Mouse (Mus musculus) heart, adult 9 months (tissue): ENCODE data around the gene Glyctk.
A peak's percentile ranks its signal among the peaks of the same experiment; 100 is the strongest.

Experiments
- DNase-seq, 2 experiments: peaks; one replicate each; pipeline ENCODE4 v3.0.0; 2022; ENCODE audit warnings: low spot score in 2 of 2

Glyctk gene

GRCm38 (mm10) chr9:106147851-106148431 lies 10.0 kb downstream of the Glyctk start:
- DNase-seq: no peak

- no peak for DNase-seq
These were observed 10.7 kb downstream of the Glyctk start for GRCm38 (mm10) chr9:106147281-106147680.

DNA sequence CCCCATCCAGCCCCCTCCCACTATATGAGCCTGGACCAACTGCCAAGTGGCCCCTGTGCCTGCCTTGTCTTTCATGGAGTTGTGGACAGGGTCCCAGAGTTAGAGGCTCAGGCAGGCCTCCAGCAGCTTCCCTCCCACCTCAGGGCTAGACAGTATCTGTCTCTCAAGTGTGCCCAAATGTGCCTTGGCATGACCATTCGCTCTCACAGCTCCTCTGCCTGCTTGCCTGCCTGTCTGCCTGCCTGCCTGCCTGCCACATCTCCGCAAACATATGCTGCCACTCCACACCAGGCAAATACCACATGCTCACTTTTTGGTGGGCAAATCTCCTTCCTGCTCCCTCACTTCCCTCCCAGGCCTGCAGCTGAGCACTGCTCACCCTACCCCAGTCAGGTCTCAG lies 12.4 kb downstream of the Glyctk start:
- no peak for DNase-seq

DNA sequence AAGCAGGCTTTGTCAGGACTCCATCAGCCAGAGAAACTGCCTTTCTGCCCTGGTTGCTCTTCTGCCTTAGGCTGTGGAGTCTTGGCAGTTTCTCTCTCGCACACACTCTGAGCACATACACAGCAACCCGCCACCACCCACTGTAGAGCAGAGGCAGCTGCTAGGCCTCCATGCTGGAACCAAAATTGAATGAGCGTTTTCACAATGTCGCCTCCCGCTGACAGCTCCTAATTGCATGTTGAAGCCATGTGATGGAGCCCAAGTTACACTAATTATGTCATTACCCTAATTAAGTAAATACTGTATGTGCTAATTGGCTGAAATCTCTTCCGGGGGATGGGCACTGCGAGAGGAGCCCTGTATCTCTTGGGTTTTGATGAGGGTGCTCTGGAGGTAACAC lies 13.8 kb downstream of the Glyctk start:
- no peak for DNase-seq

GRCm38 (mm10) chr9:106141955-106142354 lies 16.0 kb downstream of the Glyctk start:
- DNase-seq: no peak

DNA sequence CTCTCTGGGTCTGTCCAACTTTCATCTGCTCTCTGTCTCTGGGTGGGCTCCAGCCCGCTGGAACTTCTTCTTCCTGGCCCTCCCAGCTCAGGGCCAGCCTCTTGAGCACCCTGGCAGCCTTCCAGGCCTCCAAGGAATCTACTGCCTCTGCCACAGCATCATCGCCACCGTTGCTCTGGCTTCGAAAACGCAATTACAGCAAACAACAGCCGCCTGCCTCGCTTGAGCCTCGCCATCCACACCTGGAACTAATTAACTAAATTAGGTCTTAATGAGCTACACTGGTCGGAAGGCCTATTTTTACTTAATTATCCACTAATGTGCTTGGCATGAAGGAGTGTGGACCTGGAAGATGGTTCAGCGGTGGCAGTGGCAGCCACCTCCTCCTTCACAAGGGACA lies 18.2 kb downstream of the Glyctk start:
- no peak for DNase-seq

- no peak for DNase-seq
These were observed 20.2 kb downstream of the Glyctk start for GRCm38 (mm10) chr9:106137671-106138216.

- no peak for DNase-seq
These were observed 27.7 kb downstream of the Glyctk start for GRCm38 (mm10) chr9:106130250-106130649.

GRCm38 (mm10) chr9:106129072-106129471 lies 28.9 kb downstream of the Glyctk start:
- no peak for DNase-seq

DNA sequence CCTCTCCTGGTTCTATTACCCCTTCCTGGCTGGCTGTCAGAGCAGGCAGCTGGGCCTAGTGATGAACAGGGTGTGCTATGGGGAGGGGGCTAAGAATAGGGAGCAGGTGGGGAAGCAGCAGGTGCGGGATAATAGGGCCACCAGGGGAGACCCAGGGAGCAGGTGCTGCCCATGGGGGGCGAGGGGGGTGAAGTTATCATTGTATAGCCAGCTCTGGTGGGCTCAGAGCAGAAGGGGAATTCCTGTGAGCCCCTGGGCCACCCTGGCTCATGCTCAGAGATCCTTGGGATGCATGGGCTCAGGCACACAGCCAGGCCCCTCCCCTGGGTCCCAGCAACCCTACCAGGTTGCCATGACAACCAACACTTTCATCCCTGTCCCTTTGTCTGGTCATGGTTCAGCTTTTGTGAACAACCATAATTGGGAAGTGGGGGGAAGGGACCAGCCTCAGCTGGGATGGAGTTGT lies 31.1 kb downstream of the Glyctk start:
- no peak for DNase-seq

GRCm38 (mm10) chr9:106123599-106123998 lies 34.3 kb downstream of the Glyctk start:
- DNase-seq: no peak

- DNase-seq: no peak
These were observed 38.9 kb downstream of the Glyctk start for GRCm38 (mm10) chr9:106119075-106119474.

- no peak for DNase-seq
These were observed 42.0 kb downstream of the Glyctk start for GRCm38 (mm10) chr9:106115801-106116424.

DNA sequence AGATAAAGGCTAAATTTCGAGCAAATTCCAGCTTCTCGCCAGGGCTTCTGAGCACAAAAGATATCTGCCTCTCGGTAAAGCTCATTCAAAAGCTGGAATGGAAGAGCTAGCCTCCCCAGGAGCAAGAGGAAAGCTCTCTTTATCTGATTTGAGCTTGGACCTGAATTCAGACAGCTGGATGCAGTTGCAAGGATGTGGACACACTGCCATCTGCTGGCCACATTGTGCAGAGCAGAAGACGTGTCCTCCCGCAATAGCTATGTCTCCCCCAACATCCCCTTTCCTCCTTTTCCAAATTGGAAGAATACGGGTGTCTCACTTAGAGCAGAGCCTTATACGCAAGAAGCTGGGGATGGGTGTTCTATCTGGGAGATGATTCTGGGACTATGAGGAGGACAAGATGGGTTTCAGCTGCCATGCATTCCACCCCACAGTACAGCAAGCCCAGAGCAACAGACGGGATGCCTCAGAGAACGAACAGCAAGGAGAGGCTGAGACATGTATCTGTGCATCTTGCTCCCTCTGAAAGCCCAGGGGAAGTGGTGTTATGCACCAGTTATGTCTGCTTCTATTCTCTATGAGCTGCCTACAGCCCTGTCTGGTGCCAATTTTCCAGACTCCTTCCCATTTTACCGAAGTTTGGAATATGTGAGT lies 45.0 kb downstream of the Glyctk start:
- DNase-seq: peak; percentile 7 to 27

DNA sequence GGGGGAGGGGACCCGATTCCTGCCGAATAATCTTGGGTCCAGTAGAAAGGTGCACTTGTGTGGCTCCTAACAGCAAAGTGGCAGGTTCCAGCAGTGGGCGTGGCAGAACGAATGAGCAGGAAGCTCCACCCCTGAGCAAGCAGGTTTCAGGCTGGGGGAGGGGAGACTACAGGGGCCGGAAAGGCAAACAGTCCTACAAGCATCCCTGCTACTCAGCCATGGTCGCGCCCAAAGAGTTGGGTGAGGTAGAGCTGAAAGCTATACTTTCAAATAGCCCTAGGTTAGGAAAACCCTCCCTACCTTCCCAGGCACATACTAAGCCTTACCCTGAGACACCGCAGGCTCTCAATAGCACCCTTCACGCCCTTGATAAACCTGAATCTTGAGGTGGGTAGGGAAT lies 51.7 kb downstream of the Glyctk start:
- no peak for DNase-seq

DNA sequence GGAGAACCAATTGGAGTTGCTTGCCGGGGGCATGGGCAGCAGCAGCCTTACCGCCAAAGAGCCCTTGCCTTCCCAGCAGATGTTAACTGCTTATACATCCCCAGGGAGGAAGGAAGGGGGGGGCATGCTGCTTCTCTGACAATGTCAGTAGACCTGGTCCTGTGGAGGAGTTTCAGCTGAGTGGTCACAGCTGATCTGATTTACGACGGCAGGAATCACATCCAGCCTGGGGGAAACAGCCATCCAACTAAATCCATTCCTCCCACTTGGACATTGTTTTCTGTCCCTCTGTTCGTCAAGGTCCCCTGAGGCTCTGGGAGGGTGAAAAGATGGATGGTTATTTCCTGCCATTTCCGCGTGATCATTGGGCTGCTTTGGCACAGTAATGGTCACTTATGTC lies 53.5 kb downstream of the Glyctk start:
- DNase-seq: no peak
